Mouse (Mus musculus): Measurements from ENCODE around the gene Nanos3. TPM values are rescaled to one million over a fixed set of nuclear protein-coding genes. Genes with fewer than 3 reads are reported as not detected.

Gene Nanos3
- total and polyA plus RNA-seq, 2 experiments, result not detected

DNA sequence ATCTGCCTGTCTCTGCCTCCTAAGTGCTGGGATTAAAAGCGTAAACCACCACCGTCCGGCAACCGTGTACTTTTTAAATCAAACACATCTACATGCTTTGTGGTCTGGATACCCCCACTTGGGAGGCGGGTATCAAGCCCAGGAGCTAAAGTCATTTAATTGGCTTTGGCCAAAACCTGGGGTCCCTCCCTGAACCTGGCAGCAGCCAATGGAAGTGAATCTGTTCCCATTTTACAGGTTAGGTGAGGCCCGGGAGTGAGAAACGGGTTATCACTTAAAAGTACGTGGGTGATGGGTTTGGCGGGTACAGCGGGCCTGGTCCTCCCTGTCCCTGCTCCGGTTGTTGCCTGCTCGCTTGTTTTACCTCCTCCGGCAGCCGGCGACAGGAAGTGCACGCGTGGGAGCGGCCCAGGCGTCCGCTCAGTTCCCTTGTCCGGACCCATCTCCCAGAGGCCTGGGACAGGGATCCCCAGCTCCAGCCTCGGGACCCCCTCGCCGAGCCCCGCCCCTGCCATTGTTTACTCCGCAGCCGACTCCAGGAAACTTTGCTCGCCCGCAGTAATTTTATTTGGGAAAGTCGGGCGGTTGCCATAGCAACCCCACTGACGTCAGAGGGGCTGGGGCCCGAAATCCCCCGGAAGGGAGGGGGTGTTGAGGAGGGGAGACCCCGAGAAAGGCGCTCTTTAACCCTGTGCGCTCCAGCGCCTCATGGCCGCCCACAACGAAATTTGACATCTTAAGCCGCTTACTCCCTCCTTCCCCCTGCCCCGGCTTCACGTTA, 12.3 kb upstream of the Nanos3 start:
- 15% methylated on average over 42 of the region's 43 CpGs for WGBS
- no peak for DNase-seq (ENCODE audit: extremely low read depth, low read depth, low spot score)
- no peaks in the 10 kb centered on the region for H3K36me3 ChIP-seq (ENCODE audit: control insufficient read depth, insufficient read depth, low read length)
- TF ChIP-seq CTCF (IDR thresholded peaks at IDR 0.05; ENCODE audit: low read depth, low read length), result no peak
- H3K4me1 ChIP-seq (ENCODE audit: control insufficient read depth, insufficient read depth, low read length), result 0 out of 2 replicates have a peak, but pooled peaks cover 2% of the 10 kb centered on the region
- H3K27ac ChIP-seq (replicated peaks; ENCODE audit: insufficient read depth, low read depth, low read length), result peak overlapping the region; percentile 73
- peak overlapping the region; percentile 50 for H3K4me3 ChIP-seq (ENCODE audit: insufficient read depth, low read depth, low read length)
- H3K79me2 ChIP-seq (ENCODE audit: control insufficient read depth, insufficient read depth, low read length), result peaks cover 8% of the 10 kb centered on the region; the same call in 1 of the 2 replicates
- no peaks in the 10 kb centered on the region for H3K27me3 ChIP-seq (ENCODE audit: control insufficient read depth, insufficient read depth, low read length)
- peak overlapping the region; percentile 45 for H3K9ac ChIP-seq (ENCODE audit: low read depth, low read length)

DNA sequence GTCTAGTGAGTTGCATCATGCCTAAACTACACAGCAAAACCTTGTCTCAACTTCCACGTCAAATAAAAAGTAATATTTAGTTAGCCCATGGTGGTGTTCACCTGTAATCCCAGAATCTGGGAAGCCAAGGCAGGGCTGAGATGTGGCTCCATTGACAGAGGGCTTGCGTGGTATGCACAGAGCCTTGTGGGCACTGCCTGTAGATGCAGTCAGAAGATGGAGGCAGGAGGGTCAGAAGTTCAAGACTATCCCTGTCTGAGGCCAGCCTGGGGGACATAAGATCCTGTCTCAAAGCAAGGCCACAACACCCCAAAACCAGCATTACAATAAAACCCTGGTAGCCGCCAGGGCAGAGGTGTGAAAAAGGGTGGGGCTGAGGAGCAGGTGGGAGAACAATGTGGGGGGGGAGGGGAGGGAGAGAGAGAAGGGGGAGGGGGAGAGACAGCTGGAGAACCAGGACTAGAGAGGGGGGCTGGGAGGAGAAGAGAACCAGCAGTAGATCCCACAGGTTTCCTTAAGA, 9.3 kb upstream of the Nanos3 start:
- H3K4me1 ChIP-seq (ENCODE audit: control insufficient read depth, insufficient read depth, low read length), result 0 out of 2 replicates have a peak, but pooled peaks cover 2% of the 10 kb centered on the region
- H3K27ac ChIP-seq (replicated peaks; ENCODE audit: insufficient read depth, low read depth, low read length), result no peak overlapping the region
- H3K36me3 ChIP-seq (ENCODE audit: control insufficient read depth, insufficient read depth, low read length), result no peaks in the 10 kb centered on the region
- 89% methylated on average over 3 of the region's 3 CpGs for WGBS
- H3K4me3 ChIP-seq (ENCODE audit: insufficient read depth, low read depth, low read length), result no peak overlapping the region
- no peak for DNase-seq (ENCODE audit: extremely low read depth, low read depth, low spot score)
- no peaks in the 10 kb centered on the region for H3K79me2 ChIP-seq (ENCODE audit: control insufficient read depth, insufficient read depth, low read length)
- TF ChIP-seq CTCF (IDR thresholded peaks at IDR 0.05; ENCODE audit: low read depth, low read length) (no peak), POLR2A (IDR thresholded peaks at IDR 0.05; ENCODE audit: extremely low read depth, insufficient read depth, low read length) (no peak)
- no peak overlapping the region for H3K9ac ChIP-seq (ENCODE audit: low read depth, low read length)
- no peaks in the 10 kb centered on the region for H3K27me3 ChIP-seq (ENCODE audit: control insufficient read depth, insufficient read depth, low read length)

DNA sequence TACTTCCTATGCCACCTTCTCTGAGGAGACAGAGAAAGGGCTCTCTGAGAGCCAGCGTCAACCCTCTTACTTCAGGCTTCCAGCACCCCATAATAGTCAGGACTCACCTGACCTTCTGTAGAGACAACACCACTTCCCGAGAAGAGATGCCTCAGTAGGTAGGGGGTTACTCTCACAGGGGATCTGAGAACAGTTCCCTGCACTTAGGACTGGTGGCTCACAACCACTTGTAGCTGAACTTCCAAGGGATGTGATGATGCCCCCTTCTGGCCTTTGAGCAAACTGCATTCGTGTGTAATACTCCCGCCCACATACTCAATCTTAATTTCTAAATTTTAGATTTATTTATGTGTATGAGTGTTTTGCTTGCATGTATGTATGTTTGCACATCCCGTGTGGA, 8.5 kb upstream of the Nanos3 start:
- WGBS, result 84% methylated on average over 5 of the region's 5 CpGs
- TF ChIP-seq CTCF (IDR thresholded peaks at IDR 0.05; ENCODE audit: low read depth, low read length) (no peak), POLR2A (IDR thresholded peaks at IDR 0.05; ENCODE audit: extremely low read depth, insufficient read depth, low read length) (no peak)
- H3K9ac ChIP-seq (ENCODE audit: low read depth, low read length), result no peak overlapping the region

DNA sequence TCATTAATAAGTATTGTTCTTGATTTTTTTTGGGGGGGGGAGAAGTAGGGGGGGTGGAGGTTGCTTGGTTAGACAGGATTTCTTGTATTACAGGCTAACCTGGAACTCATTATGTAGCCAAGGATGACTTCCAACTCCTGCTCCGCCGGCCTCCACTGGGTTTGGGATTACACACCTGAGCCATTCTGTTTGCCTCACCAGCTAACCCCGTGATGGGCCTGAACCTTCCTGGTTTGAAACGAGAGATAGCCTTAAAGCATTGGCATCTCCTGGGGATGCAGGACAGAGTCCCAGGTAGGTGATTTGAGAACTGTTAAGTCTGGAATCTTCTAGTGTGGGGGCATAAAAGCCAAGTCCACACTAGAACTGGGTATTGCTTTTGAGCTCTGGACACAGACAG, 8.1 kb upstream of the Nanos3 start:
- H3K27ac ChIP-seq (replicated peaks; ENCODE audit: insufficient read depth, low read depth, low read length), result no peak overlapping the region
- no peaks in the 10 kb centered on the region for H3K27me3 ChIP-seq (ENCODE audit: control insufficient read depth, insufficient read depth, low read length)
- no peaks in the 10 kb centered on the region for H3K79me2 ChIP-seq (ENCODE audit: control insufficient read depth, insufficient read depth, low read length)
- no peaks in the 10 kb centered on the region for H3K4me1 ChIP-seq (ENCODE audit: control insufficient read depth, insufficient read depth, low read length)
- DNase-seq (ENCODE audit: extremely low read depth, low read depth, low spot score), result no peak
- no peak overlapping the region for H3K9ac ChIP-seq (ENCODE audit: low read depth, low read length)
- no peaks in the 10 kb centered on the region for H3K36me3 ChIP-seq (ENCODE audit: control insufficient read depth, insufficient read depth, low read length)
- WGBS, result 71% methylated on average over 4 of the region's 4 CpGs
- TF ChIP-seq POLR2A (IDR thresholded peaks at IDR 0.05; ENCODE audit: extremely low read depth, insufficient read depth, low read length) (no peak), CTCF (IDR thresholded peaks at IDR 0.05; ENCODE audit: low read depth, low read length) (no peak)
- H3K4me3 ChIP-seq (ENCODE audit: insufficient read depth, low read depth, low read length), result no peak overlapping the region

More for the DNA sequence above, 8.5 kb upstream of the Nanos3 start:
- H3K27me3 ChIP-seq (ENCODE audit: control insufficient read depth, insufficient read depth, low read length), result no peaks in the 10 kb centered on the region
- no peak overlapping the region for H3K4me3 ChIP-seq (ENCODE audit: insufficient read depth, low read depth, low read length)
- H3K79me2 ChIP-seq (ENCODE audit: control insufficient read depth, insufficient read depth, low read length), result no peaks in the 10 kb centered on the region
- no peak overlapping the region for H3K27ac ChIP-seq (replicated peaks; ENCODE audit: insufficient read depth, low read depth, low read length)
- H3K4me1 ChIP-seq (ENCODE audit: control insufficient read depth, insufficient read depth, low read length), result 0 out of 2 replicates have a peak, but pooled peaks cover under 1% of the 10 kb centered on the region
- no peak for DNase-seq (ENCODE audit: extremely low read depth, low read depth, low spot score)
- H3K36me3 ChIP-seq (ENCODE audit: control insufficient read depth, insufficient read depth, low read length), result no peaks in the 10 kb centered on the region

DNA sequence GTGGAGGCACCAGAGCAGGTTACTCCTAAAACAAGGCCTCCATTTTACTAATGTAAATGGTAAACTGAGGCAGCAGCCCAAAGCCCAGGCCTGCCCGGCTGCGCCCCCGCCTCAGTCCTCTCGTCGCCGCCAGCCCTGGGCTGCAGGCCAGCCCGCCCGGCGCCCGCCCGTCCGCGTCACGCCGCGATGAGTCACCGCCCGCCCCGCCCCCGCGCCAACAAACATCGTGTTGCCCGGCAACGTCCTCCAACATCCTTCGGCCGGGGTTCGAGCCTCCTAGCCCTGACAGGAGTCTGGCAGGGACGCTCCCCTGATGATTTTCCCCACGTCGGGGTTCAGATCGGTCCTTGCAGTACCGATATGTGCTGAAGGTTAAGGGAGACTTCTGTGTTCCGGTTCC, 7.5 kb upstream of the Nanos3 start:
- WGBS, result 8% methylated on average over 33 of the region's 33 CpGs
- DNase-seq (ENCODE audit: extremely low read depth, low read depth, low spot score), result no peak
- H3K4me1 ChIP-seq (ENCODE audit: control insufficient read depth, insufficient read depth, low read length), result no peaks in the 10 kb centered on the region

GRCm38 (mm10) chr8:84192023-84192422, 7.0 kb upstream of the Nanos3 start:
- DNase-seq (ENCODE audit: extremely low read depth, low read depth, low spot score), result no peak
- no peaks in the 10 kb centered on the region for H3K79me2 ChIP-seq (ENCODE audit: control insufficient read depth, insufficient read depth, low read length)
- H3K4me3 ChIP-seq (ENCODE audit: insufficient read depth, low read depth, low read length), result peak overlapping the region; percentile 55
- H3K36me3 ChIP-seq (ENCODE audit: control insufficient read depth, insufficient read depth, low read length), result no peaks in the 10 kb centered on the region
- peak overlapping the region; percentile 48 for H3K9ac ChIP-seq (ENCODE audit: low read depth, low read length)
- 54% methylated on average over 13 of the region's 13 CpGs for WGBS
- no peak for TF ChIP-seq CTCF (IDR thresholded peaks at IDR 0.05; ENCODE audit: low read depth, low read length)
- TF ChIP-seq POLR2A (IDR thresholded peaks at IDR 0.05; ENCODE audit: extremely low read depth, insufficient read depth, low read length), result no peak
- peak overlapping the region; percentile 72 for H3K27ac ChIP-seq (replicated peaks; ENCODE audit: insufficient read depth, low read depth, low read length)
- H3K4me1 ChIP-seq (ENCODE audit: control insufficient read depth, insufficient read depth, low read length), result no peaks in the 10 kb centered on the region
- no peaks in the 10 kb centered on the region for H3K27me3 ChIP-seq (ENCODE audit: control insufficient read depth, insufficient read depth, low read length)

More for the DNA sequence above, 7.5 kb upstream of the Nanos3 start:
- H3K27ac ChIP-seq (replicated peaks; ENCODE audit: insufficient read depth, low read depth, low read length), result peak overlapping the region; percentile 72
- H3K36me3 ChIP-seq (ENCODE audit: control insufficient read depth, insufficient read depth, low read length), result no peaks in the 10 kb centered on the region
- peak overlapping the region; percentile 55 for H3K4me3 ChIP-seq (ENCODE audit: insufficient read depth, low read depth, low read length)
- TF ChIP-seq POLR2A (IDR thresholded peaks at IDR 0.05; ENCODE audit: extremely low read depth, insufficient read depth, low read length) (no peak), CTCF (IDR thresholded peaks at IDR 0.05; ENCODE audit: low read depth, low read length) (no peak)
- no peaks in the 10 kb centered on the region for H3K79me2 ChIP-seq (ENCODE audit: control insufficient read depth, insufficient read depth, low read length)
- peak overlapping the region; percentile 48; the same call in 1 of the 2 replicates for H3K9ac ChIP-seq (ENCODE audit: low read depth, low read length)
- H3K27me3 ChIP-seq (ENCODE audit: control insufficient read depth, insufficient read depth, low read length), result no peaks in the 10 kb centered on the region

Measured in liver, adult 2 months (tissue).